Mouse (Mus musculus) megakaryocyte-erythroid progenitor cell, adult 5-6 weeks (primary cell): ENCODE data around the gene Bbc3. TPM values are rescaled to one million over a fixed set of nuclear protein-coding genes. Genes with fewer than 3 reads are reported as not detected.

Experiments used
- ATAC-seq: replicated peaks from 2 replicates; pipeline ENCODE4 v1.8.0; 2016; ENCODE audit warnings: mild to moderate bottlenecking, inconsistent platforms; ENCODE audit not compliant: severe bottlenecking, poor library complexity, low FRiP score, low TSS enrichment
- total RNA-seq, 2 experiments: library from RNA; stranded (forward) in 1 of 2; stranded (reverse) in 1 of 2; fragments of 200-1000, 215-1000 nt in 1 of 2; fragments of >200 nt in 1 of 2; fragmentation: Nextera tagmentation in 1 of 2; gene quantifications; 2 replicates each; pipeline ENCODE4 v1.2.3; 2014 to 2017

The Bbc3 gene
- total RNA-seq, 2 experiments from 2014 or later, result 2.9 to 4.4 TPM

- no peak for ATAC-seq
These were observed 58.0 kb downstream of the Bbc3 start for GRCm38 (mm10) chr7:16366133-16366646.

- no peak for ATAC-seq
These were observed 58.5 kb downstream of the Bbc3 start for GRCm38 (mm10) chr7:16366669-16367068.

Other genes with a start within 250 kb of the Bbc3 start
- not detected in 2 replicates for gene Zfp541, start 246.6 kb upstream of the Bbc3 start, total RNA-seq (2014; fragmentation: Nextera tagmentation)
- not detected in 2 replicates for gene Zfp541, start 246.6 kb upstream of the Bbc3 start, total RNA-seq (2017)
- gene Napa, start 209.9 kb upstream of the Bbc3 start, total RNA-seq (2014; fragmentation: Nextera tagmentation), result 92.2 and 111 TPM in 2 replicates
- 41.1 and 49.5 TPM in 2 replicates for gene Napa, start 209.9 kb upstream of the Bbc3 start, total RNA-seq (2017)
- gene Kptn, start 188.5 kb upstream of the Bbc3 start, total RNA-seq (2014; fragmentation: Nextera tagmentation), result 14.3 and 20.7 TPM in 2 replicates
- gene Kptn, start 188.5 kb upstream of the Bbc3 start, total RNA-seq (2017), result 5.1 and 10.5 TPM in 2 replicates
- gene Slc8a2, start 178.6 kb upstream of the Bbc3 start, total RNA-seq (2014; fragmentation: Nextera tagmentation), result 0.07 TPM in 1 of 2 replicates, not detected in the other
- not detected in 2 replicates for gene Slc8a2, start 178.6 kb upstream of the Bbc3 start, total RNA-seq (2017)
- gene Meis3, start 133.3 kb upstream of the Bbc3 start, total RNA-seq (2014; fragmentation: Nextera tagmentation), result 0.42 and 0.49 TPM in 2 replicates
- not detected in 2 replicates for gene Meis3, start 133.3 kb upstream of the Bbc3 start, total RNA-seq (2017)
- 8.2 and 13.8 TPM in 2 replicates for gene Dhx34, start 86.4 kb upstream of the Bbc3 start, total RNA-seq (2014; fragmentation: Nextera tagmentation)
- 3.6 and 3.7 TPM in 2 replicates for gene Dhx34, start 86.4 kb upstream of the Bbc3 start, total RNA-seq (2017)
- gene C5ar2, start 64.2 kb upstream of the Bbc3 start, total RNA-seq (2014; fragmentation: Nextera tagmentation), result 3.2 and 4.5 TPM in 2 replicates
- gene C5ar2, start 64.2 kb upstream of the Bbc3 start, total RNA-seq (2017), result 3.5 and 4.0 TPM in 2 replicates
- 0.22 TPM in 1 of 2 replicates, not detected in the other for gene C5ar1, start 48.9 kb upstream of the Bbc3 start, total RNA-seq (2014; fragmentation: Nextera tagmentation)
- gene C5ar1, start 48.9 kb upstream of the Bbc3 start, total RNA-seq (2017), result 0.23 TPM in 1 of 2 replicates, not detected in the other
- gene Inafm1, start 34.8 kb upstream of the Bbc3 start, total RNA-seq (2014; fragmentation: Nextera tagmentation), result 23.3 and 28.3 TPM in 2 replicates
- gene Inafm1, start 34.8 kb upstream of the Bbc3 start, total RNA-seq (2017), result 14.8 and 18.4 TPM in 2 replicates
- gene Ccdc9, start 21.6 kb upstream of the Bbc3 start, total RNA-seq (2014; fragmentation: Nextera tagmentation), result 57.1 and 65.7 TPM in 2 replicates
- gene Ccdc9, start 21.6 kb upstream of the Bbc3 start, total RNA-seq (2017), result 106 and 110 TPM in 2 replicates
- 132 and 134 TPM in 2 replicates for gene Sae1, start 79.4 kb downstream of the Bbc3 start, total RNA-seq (2014; fragmentation: Nextera tagmentation)
- 478 and 490 TPM in 2 replicates for gene Sae1, start 79.4 kb downstream of the Bbc3 start, total RNA-seq (2017)
- gene Zc3h4, start 92.5 kb downstream of the Bbc3 start, total RNA-seq (2014; fragmentation: Nextera tagmentation), result 60.7 and 66.9 TPM in 2 replicates
- gene Zc3h4, start 92.5 kb downstream of the Bbc3 start, total RNA-seq (2017), result 29.5 and 39.1 TPM in 2 replicates
- gene Tmem160, start 144.4 kb downstream of the Bbc3 start, total RNA-seq (2014; fragmentation: Nextera tagmentation), result 34.3 and 39.2 TPM in 2 replicates
- 16.3 and 16.9 TPM in 2 replicates for gene Tmem160, start 144.4 kb downstream of the Bbc3 start, total RNA-seq (2017)
- gene Npas1, start 169.3 kb downstream of the Bbc3 start, total RNA-seq (2014; fragmentation: Nextera tagmentation), result not detected in 2 replicates
- gene Npas1, start 169.3 kb downstream of the Bbc3 start, total RNA-seq (2017), result not detected in 2 replicates